Mouse (Mus musculus): Measurements from ENCODE around the gene B3gnt9. TPM values are rescaled to one million over a fixed set of nuclear protein-coding genes. Genes with fewer than 3 reads are reported as not detected.

B3gnt9 gene
- polyA plus RNA-seq, 1 experiment from 2014 or later = 42.8 TPM

DNA sequence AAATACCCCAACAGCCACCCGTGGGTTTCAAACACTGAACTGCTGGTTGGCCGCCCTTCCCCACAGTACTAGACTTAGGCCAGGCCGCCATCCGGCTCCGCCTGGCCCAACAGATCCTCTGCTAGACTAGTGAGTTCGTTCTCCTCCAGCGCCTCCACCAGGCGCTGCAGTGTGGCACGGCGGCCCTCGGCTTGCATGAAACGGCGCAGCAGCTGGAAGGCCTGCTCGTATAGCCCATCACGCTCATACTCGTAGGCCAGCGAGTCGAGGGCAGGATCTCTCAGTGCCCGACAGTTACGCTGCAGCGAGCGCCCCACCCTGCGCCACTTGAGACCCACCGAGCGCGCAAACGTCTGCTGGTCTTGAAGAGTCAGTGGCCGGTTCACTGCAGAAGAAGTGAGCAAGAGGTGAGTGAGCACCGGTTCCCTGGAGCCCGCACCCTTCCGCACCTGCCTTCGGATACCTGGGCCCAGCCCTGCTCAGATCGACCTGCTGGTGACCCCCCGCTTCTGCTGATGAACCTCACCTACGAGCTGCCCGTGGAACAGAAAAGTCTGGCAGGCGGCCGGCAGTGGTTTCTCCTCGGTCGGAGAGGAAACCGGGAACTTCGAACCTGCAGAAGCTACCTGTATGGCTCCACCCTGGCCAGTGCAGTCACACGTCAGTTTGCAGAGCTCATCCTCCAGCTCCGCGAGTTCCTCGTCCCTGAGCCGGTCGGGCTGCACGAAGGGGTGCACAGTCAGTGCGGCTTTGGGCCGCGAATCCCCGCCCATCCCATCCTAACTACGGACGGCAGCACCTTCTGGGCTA lies 4.2 kb upstream of the B3gnt9 start:
- Histone ChIP-seq H3K27ac (replicated peaks; ENCODE audit: low read depth, low read length) (no peak overlapping the region), H3K36me3 (ENCODE audit: control insufficient read depth, insufficient read depth, low read length) (no peaks in the 10 kb centered on the region), H3K4me3 (ENCODE audit: low read depth, low read length) (peak overlapping the region; percentile 35), H3K27me3 (replicated peaks; ENCODE audit: control insufficient read depth, insufficient read depth, low read length) (peaks cover 52% of the 10 kb centered on the region), H3K9me3 (ENCODE audit: control insufficient read depth, low read length) (peaks cover 4% of the 10 kb centered on the region; the same call in 1 of the 2 replicates), H3K4me1 (ENCODE audit: control insufficient read depth, insufficient read depth, low read length) (peaks cover 12% of the 10 kb centered on the region), H3K4me2 (ENCODE audit: low read depth, low read length) (peak overlapping the region; percentile 60), H3K9ac (ENCODE audit: low read depth, low read length) (peak overlapping the region; percentile 52)
- ATAC-seq (ENCODE audit: low read depth) = peak; percentile 9; the same call in 1 of the 2 replicates
- DNase-seq (ENCODE audit: low spot score) = peak; percentile 63
- WGBS = 5% methylated on average over 49 of the region's 55 CpGs

DNA sequence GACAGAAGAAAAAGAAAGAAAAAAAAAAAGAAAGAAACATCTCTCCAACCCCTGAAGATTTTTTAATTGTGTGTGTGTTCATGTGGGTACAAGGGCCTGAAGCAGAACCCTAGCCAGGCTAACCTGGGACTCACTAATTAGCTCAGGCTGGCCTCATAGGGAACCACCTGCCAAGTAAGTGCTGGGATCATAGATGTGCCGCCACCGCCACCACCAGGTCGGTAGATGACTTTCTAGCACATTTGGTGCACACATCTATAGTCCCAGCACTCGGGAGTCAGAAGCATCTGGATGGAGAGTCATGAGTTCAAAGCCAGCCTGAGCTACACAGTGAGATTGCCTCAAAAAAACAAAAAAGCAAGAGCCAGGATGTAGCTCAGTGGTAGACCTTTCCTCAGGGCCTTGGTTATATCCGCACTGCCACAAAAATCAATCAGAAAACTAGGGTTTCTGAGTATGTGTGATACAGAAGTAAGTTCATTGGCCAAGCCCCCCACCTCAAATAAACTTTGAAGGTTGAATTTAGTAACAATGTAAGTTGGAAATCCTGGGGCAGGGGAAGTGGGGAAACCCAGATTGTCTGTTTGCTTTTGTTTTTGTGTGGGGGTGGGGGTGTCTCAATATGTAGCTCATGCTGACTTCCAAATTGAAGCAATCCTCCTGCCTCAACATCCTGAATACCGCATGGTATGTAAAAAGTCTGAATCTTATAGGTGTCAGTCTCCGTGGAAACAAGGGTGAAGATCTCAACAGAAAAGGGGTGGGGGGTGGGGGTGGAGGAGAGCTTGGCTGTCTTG lies 2.6 kb upstream of the B3gnt9 start:
- ATAC-seq (ENCODE audit: low read depth) = no peak
- H3K4me3 ChIP-seq (ENCODE audit: low read depth, low read length) = no peak overlapping the region

GRCm38 (mm10) chr8:105254152-105254965 lies 594 bp downstream of the B3gnt9 start:
- H3K9ac ChIP-seq (ENCODE audit: low read depth, low read length) = peak overlapping the region; percentile 79
- peak overlapping the region; percentile 93 for H3K27ac ChIP-seq (replicated peaks; ENCODE audit: low read depth, low read length)
- peak overlapping the region; percentile 92 for H3K4me2 ChIP-seq (ENCODE audit: low read depth, low read length)
- H3K36me3 ChIP-seq (ENCODE audit: control insufficient read depth, insufficient read depth, low read length) = peaks cover 42% of the 10 kb centered on the region
- peak overlapping the region; percentile 64 for H3K4me3 ChIP-seq (ENCODE audit: low read depth, low read length)
- H3K27me3 ChIP-seq (replicated peaks; ENCODE audit: control insufficient read depth, insufficient read depth, low read length) = peaks cover 29% of the 10 kb centered on the region
- peak; percentile 89 for ATAC-seq (ENCODE audit: low read depth)
- peaks cover 13% of the 10 kb centered on the region for H3K4me1 ChIP-seq (ENCODE audit: control insufficient read depth, insufficient read depth, low read length)
- WGBS = 0% methylated on average over 30 of the region's 74 CpGs
- no peaks in the 10 kb centered on the region for H3K9me3 ChIP-seq (ENCODE audit: control insufficient read depth, low read length)
- peak; percentile 94 for DNase-seq (ENCODE audit: low spot score)

More for the DNA sequence above, 2.6 kb upstream of the B3gnt9 start:
- 68% methylated on average over 7 of the region's 7 CpGs for WGBS
- peaks cover 16% of the 10 kb centered on the region for H3K4me1 ChIP-seq (ENCODE audit: control insufficient read depth, insufficient read depth, low read length)
- no peak for DNase-seq (ENCODE audit: low spot score)
- no peak overlapping the region for H3K4me2 ChIP-seq (ENCODE audit: low read depth, low read length)
- H3K9me3 ChIP-seq (ENCODE audit: control insufficient read depth, low read length) = peaks cover 4% of the 10 kb centered on the region; the same call in 1 of the 2 replicates
- H3K9ac ChIP-seq (ENCODE audit: low read depth, low read length) = no peak overlapping the region
- H3K27ac ChIP-seq (replicated peaks; ENCODE audit: low read depth, low read length) = no peak overlapping the region
- peaks cover 52% of the 10 kb centered on the region for H3K27me3 ChIP-seq (replicated peaks; ENCODE audit: control insufficient read depth, insufficient read depth, low read length)
- H3K36me3 ChIP-seq (ENCODE audit: control insufficient read depth, insufficient read depth, low read length) = peaks cover 12% of the 10 kb centered on the region

GRCm38 (mm10) chr8:105253766-105254151 lies 1.2 kb downstream of the B3gnt9 start:
- peaks cover 10% of the 10 kb centered on the region; the same call in 1 of the 2 replicates for H3K4me1 ChIP-seq (ENCODE audit: control insufficient read depth, insufficient read depth, low read length)
- no peak for DNase-seq (ENCODE audit: low spot score)
- 39% methylated on average over 20 of the region's 20 CpGs for WGBS
- H3K36me3 ChIP-seq (ENCODE audit: control insufficient read depth, insufficient read depth, low read length) = peaks cover 46% of the 10 kb centered on the region
- no peak overlapping the region for H3K27ac ChIP-seq (replicated peaks; ENCODE audit: low read depth, low read length)
- H3K4me3 ChIP-seq (ENCODE audit: low read depth, low read length) = peak overlapping the region; percentile 64
- peak overlapping the region; percentile 92 for H3K4me2 ChIP-seq (ENCODE audit: low read depth, low read length)
- peak overlapping the region; percentile 53 for H3K9ac ChIP-seq (ENCODE audit: low read depth, low read length)
- no peaks in the 10 kb centered on the region for H3K9me3 ChIP-seq (ENCODE audit: control insufficient read depth, low read length)
- peaks cover 23% of the 10 kb centered on the region for H3K27me3 ChIP-seq (replicated peaks; ENCODE audit: control insufficient read depth, insufficient read depth, low read length)
- ATAC-seq (ENCODE audit: low read depth) = no peak

- H3K4me3 ChIP-seq (ENCODE audit: low read depth, low read length) = peak overlapping the region; percentile 64
- no peak overlapping the region for H3K27ac ChIP-seq (replicated peaks; ENCODE audit: low read depth, low read length)
- H3K4me2 ChIP-seq (ENCODE audit: low read depth, low read length) = peak overlapping the region; percentile 92
- ATAC-seq (ENCODE audit: low read depth) (no peak), DNase-seq (ENCODE audit: low spot score) (no peak)
- no peaks in the 10 kb centered on the region for H3K9me3 ChIP-seq (ENCODE audit: control insufficient read depth, low read length)
- H3K9ac ChIP-seq (ENCODE audit: low read depth, low read length) = peak overlapping the region; percentile 53; the same call in 1 of the 2 replicates
- H3K27me3 ChIP-seq (replicated peaks; ENCODE audit: control insufficient read depth, insufficient read depth, low read length) = peaks cover 15% of the 10 kb centered on the region
- H3K36me3 ChIP-seq (ENCODE audit: control insufficient read depth, insufficient read depth, low read length) = peaks cover 52% of the 10 kb centered on the region
- WGBS = 83% methylated on average over 10 of the region's 10 CpGs
- H3K4me1 ChIP-seq (ENCODE audit: control insufficient read depth, insufficient read depth, low read length) = peaks cover 10% of the 10 kb centered on the region; the same call in 1 of the 2 replicates
These were observed 2.0 kb downstream of the B3gnt9 start for GRCm38 (mm10) chr8:105252680-105253537.

DNA sequence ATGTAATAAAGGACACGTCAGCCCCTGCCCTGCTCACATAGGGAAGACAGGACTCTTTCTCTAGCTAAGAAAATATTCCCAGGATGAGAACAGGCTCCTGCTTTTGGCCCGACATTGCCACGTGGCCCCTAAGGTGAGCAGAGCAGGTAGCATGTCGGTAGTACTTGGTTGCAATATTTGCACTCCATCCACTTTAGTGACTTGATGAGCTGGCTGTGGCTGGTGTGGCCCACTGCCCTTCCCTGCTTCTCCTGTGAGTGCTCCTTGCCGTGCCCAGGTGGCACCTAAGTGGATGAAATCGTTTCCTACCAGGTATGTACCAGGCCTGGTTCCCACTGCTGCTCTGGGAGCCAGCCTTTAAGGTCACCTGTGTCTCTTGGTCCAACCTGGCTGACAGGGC lies 3.0 kb downstream of the B3gnt9 start:
- Histone ChIP-seq H3K4me1 (ENCODE audit: control insufficient read depth, insufficient read depth, low read length) (peaks cover 10% of the 10 kb centered on the region; the same call in 1 of the 2 replicates), H3K27ac (replicated peaks; ENCODE audit: low read depth, low read length) (no peak overlapping the region), H3K36me3 (ENCODE audit: control insufficient read depth, insufficient read depth, low read length) (peaks cover 61% of the 10 kb centered on the region), H3K27me3 (replicated peaks; ENCODE audit: control insufficient read depth, insufficient read depth, low read length) (peaks cover 9% of the 10 kb centered on the region; the same call in 1 of the 2 replicates), H3K9ac (ENCODE audit: low read depth, low read length) (no peak overlapping the region), H3K4me2 (ENCODE audit: low read depth, low read length) (no peak overlapping the region), H3K4me3 (ENCODE audit: low read depth, low read length) (no peak overlapping the region), H3K9me3 (ENCODE audit: control insufficient read depth, low read length) (no peaks in the 10 kb centered on the region)
- DNase-seq (ENCODE audit: low spot score) (no peak), ATAC-seq (ENCODE audit: low read depth) (no peak)
- 94% methylated on average over 6 of the region's 6 CpGs for WGBS

DNA sequence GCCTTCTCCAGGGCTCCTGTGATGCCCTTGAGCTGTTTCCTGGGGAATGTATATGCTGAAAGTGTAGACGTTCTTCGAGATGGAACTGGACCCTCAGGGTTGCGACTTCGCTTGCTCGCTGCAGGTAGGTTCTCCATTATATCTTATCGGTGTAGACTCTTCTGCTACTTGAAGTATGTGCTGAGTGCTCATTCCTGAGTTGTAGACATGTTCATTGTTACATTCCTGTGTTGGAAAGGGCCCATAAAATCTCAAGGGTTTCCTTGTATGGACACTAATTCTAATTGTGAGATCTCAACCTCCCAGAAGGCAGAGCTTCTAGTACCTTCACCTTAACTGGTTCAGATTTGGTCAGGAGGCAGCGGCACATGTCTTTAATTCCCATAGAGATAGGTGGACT lies 13.9 kb downstream of the B3gnt9 start:
- Histone ChIP-seq H3K9me3 (ENCODE audit: control insufficient read depth, low read length) (no peaks in the 10 kb centered on the region), H3K36me3 (ENCODE audit: control insufficient read depth, insufficient read depth, low read length) (peaks cover 52% of the 10 kb centered on the region), H3K4me2 (ENCODE audit: low read depth, low read length) (no peak overlapping the region)

More for the DNA sequence above, 13.9 kb downstream of the B3gnt9 start:
- DNase-seq (ENCODE audit: low spot score) (no peak), ATAC-seq (ENCODE audit: low read depth) (no peak)
- 93% methylated on average over 7 of the region's 7 CpGs for WGBS
- Histone ChIP-seq H3K4me3 (ENCODE audit: low read depth, low read length) (no peak overlapping the region), H3K27me3 (replicated peaks; ENCODE audit: control insufficient read depth, insufficient read depth, low read length) (no peaks in the 10 kb centered on the region), H3K27ac (replicated peaks; ENCODE audit: low read depth, low read length) (no peak overlapping the region), H3K9ac (ENCODE audit: low read depth, low read length) (no peak overlapping the region), H3K4me1 (ENCODE audit: control insufficient read depth, insufficient read depth, low read length) (no peaks in the 10 kb centered on the region)

All from embryonic facial prominence, embryonic 14.5 days (tissue).